Mouse (Mus musculus): ENCODE results near the gene Zfp473. TPM values are rescaled to one million over a fixed set of nuclear protein-coding genes. Genes with fewer than 3 reads are reported as not detected.
"Not testable (repeated sequence)": the region's sequence is repeated elsewhere in the genome, so short reads cannot be mapped to it uniquely, and the experiment has no call there.

The Zfp473 gene
- polyA plus RNA-seq, 1 experiment, result 0.12 TPM

DNA sequence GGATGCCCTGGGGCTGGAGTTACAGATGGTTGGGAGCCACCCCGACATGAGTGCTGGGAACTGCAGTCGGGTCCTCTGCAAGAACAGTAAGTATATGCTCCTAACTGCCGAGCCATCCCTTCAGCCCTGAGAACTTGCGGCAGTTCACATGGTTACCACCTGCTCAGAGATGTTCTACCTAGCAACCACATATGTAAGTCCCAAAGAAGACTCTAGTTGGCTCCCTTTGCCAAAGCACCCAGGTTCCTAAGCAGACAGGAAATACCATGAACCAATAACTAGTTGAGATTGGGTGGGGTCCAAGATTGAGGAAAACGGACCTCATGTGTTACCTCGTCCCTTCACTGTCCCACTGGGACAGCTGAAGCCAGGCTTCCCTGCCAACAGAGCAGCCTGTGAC is 24.5 kb downstream of the Zfp473 start:
- H3K4me3 ChIP-seq (ENCODE audit: insufficient read depth, low read length), result no peak overlapping the region
- no peak overlapping the region for H3K27ac ChIP-seq (ENCODE audit: insufficient read depth, low read length)
- H3K4me1 ChIP-seq (ENCODE audit: control insufficient read depth, insufficient read depth, low read length), result no peaks in the 10 kb centered on the region
- TF ChIP-seq CTCF (IDR thresholded peaks at IDR 0.05; ENCODE audit: borderline replicate concordance, insufficient read depth, low read length), result no peak
- no peak for TF ChIP-seq POLR2A (IDR thresholded peaks at IDR 0.05; ENCODE audit: low read depth, low read length)

DNA sequence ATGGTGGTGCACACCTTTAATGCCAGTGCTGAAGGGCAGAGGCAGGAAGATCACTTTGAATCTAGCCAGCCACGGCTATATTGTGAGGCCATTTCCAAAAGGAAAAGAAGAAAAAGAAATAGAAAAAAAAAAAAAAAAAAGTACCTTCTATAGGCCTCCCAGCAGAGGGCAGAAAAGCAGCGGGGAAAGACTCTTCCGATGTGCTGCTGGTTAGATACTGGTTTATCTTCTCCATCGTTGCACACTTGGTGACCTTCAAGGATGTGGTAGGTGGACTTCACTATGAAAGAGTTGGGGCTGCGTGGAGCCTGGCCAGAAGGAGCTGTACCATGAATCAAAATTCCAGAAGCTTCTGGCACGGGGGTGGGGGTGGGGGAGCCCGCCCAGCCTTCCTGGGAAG is 26.5 kb downstream of the Zfp473 start:
- no peak for TF ChIP-seq CTCF (IDR thresholded peaks at IDR 0.05; ENCODE audit: borderline replicate concordance, insufficient read depth, low read length)
- TF ChIP-seq POLR2A (IDR thresholded peaks at IDR 0.05; ENCODE audit: low read depth, low read length), result no peak
- Histone ChIP-seq H3K4me1 (ENCODE audit: control insufficient read depth, insufficient read depth, low read length) (no peaks in the 10 kb centered on the region), H3K27ac (ENCODE audit: insufficient read depth, low read length) (no peak overlapping the region), H3K4me3 (ENCODE audit: insufficient read depth, low read length) (no peak overlapping the region)

DNA sequence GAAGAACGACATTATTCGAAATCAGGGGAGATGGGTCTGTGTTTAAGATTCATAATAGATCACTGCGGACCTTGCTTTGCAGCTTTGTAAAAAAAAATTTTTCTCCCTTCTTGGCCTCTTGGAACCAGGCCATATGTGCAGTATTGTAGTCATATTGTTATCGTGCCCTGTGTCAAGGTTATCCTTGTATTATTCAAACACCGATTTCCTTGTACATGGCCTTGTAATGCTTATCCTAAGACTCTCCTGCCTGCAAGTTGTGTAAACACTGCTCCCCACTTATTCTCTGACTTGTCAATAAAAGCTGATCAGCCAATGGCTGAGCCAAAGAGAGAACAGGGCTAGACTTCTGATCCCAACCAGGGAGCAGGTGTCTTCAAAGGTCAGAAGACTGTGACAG is 28.8 kb downstream of the Zfp473 start:
- no peaks in the 10 kb centered on the region for H3K4me1 ChIP-seq (ENCODE audit: control insufficient read depth, insufficient read depth, low read length)
- no peak overlapping the region for H3K27ac ChIP-seq (ENCODE audit: insufficient read depth, low read length)
- TF ChIP-seq CTCF (IDR thresholded peaks at IDR 0.05; ENCODE audit: borderline replicate concordance, insufficient read depth, low read length), result no peak
- TF ChIP-seq POLR2A (IDR thresholded peaks at IDR 0.05; ENCODE audit: low read depth, low read length), result no peak
- no peak overlapping the region for H3K4me3 ChIP-seq (ENCODE audit: insufficient read depth, low read length)

DNA sequence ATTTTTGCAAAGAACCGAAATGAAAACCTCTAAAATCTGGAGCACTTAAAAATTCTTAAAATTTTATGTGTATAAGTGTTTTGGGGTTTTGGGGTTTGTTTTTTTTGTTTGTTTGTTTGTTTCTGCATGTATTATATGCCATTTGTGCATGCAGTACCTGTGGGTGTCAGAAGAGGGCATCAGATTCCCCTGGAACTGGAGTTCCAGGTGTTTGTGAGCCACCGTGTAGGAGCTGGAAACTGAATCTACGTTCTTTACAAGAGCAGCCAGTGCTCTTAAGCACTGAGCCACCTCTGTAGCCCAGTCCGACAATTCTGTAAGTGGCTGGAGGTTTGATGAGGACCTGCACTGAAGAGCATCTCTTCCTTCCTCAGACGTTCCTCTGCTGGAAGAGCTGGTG is 41.0 kb downstream of the Zfp473 start:
- H3K4me3 ChIP-seq (ENCODE audit: insufficient read depth, low read length), result no peak overlapping the region
- H3K27ac ChIP-seq (ENCODE audit: insufficient read depth, low read length), result no peak overlapping the region
- TF ChIP-seq POLR2A (IDR thresholded peaks at IDR 0.05; ENCODE audit: low read depth, low read length), result no peak
- TF ChIP-seq CTCF (IDR thresholded peaks at IDR 0.05; ENCODE audit: borderline replicate concordance, insufficient read depth, low read length), result no peak
- H3K4me1 ChIP-seq (ENCODE audit: control insufficient read depth, insufficient read depth, low read length), result no peaks in the 10 kb centered on the region

DNA sequence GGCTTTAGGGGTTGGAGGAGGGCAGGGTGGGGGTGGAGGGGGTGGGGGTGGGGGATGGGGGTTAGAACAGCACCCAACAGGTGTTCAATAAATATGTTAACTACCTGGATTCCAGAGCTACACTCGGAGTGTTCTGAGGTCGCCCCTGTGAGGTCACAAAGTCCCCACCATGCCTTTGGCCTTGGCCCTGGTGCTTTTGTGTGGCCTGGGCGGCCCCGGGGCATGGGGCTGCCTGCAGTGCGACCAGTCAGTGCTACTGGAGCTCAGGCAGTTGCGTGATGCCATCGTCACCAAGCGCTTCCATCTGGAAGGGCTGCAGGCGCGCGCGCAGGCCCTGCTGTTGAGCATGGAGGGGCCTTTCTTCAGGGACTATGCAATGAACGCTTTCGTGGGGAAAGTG is 42.3 kb downstream of the Zfp473 start, which contains the start of gene Izumo2:
Gene Izumo2, plus strand, starts transcription at position 169 of the 400 bp plus-strand sequence.
- no peak for TF ChIP-seq POLR2A (IDR thresholded peaks at IDR 0.05; ENCODE audit: low read depth, low read length)
- no peak for TF ChIP-seq CTCF (IDR thresholded peaks at IDR 0.05; ENCODE audit: borderline replicate concordance, insufficient read depth, low read length)
- Histone ChIP-seq H3K27ac (ENCODE audit: insufficient read depth, low read length) (no peak within 1 kb of the TSS), H3K4me3 (ENCODE audit: insufficient read depth, low read length) (no peak within 1 kb of the TSS), H3K4me1 (ENCODE audit: control insufficient read depth, insufficient read depth, low read length) (no peaks in the 10 kb centered on the region)

DNA sequence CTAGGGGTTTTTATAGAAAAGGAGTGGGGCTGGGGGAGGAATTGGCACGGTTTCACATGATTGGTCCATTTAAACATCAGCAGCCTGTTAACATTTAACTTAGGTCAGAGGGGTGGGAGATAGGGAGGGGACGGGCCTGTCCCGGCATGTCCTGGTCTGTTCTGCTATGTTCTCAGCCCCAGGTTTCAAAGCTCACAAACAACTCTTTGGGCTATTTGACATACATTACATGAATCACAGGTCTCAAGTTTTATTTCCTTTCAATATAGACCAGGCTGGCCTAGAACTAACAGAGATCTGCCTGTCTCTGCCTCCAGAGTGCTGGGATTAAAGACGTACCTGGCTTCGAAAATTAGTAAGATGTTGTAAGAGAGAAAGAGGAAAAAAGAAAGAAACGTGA is 42.8 kb downstream of the Zfp473 start:
- not testable (repeated sequence) for H3K27ac ChIP-seq (ENCODE audit: insufficient read depth, low read length); H3K4me3 ChIP-seq (ENCODE audit: insufficient read depth, low read length); H3K4me1 ChIP-seq (ENCODE audit: control insufficient read depth, insufficient read depth, low read length)

DNA sequence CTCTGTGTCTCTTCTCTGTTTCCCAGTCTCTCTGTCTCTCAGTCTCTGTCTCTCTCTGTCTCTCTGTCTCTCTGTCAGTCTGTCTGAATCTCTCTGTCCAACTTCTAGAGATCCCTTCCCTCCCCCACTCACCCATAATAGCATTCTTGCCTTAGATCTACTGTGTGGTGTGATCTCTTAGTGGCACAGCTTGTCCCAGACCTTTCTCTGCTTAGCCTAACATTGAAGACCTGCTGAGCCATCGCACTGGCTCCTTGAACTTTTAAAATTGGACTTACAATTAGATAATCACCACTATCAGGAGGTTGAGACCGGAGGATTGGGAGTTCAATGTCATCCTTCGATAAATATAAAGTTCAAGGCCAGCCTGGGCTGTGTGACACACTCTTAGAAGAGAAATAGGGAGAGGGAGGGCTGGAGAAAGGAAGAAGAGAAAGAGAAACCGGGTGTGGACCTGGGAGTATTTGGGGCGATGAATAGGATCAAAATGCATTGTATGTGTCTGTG is 43.6 kb downstream of the Zfp473 start:
- TF ChIP-seq POLR2A (IDR thresholded peaks at IDR 0.05; ENCODE audit: low read depth, low read length) (no peak), CTCF (IDR thresholded peaks at IDR 0.05; ENCODE audit: borderline replicate concordance, insufficient read depth, low read length) (no peak)
- Histone ChIP-seq H3K27ac (ENCODE audit: insufficient read depth, low read length) (no peak overlapping the region), H3K4me1 (ENCODE audit: control insufficient read depth, insufficient read depth, low read length) (no peaks in the 10 kb centered on the region), H3K4me3 (ENCODE audit: insufficient read depth, low read length) (no peak overlapping the region)

DNA sequence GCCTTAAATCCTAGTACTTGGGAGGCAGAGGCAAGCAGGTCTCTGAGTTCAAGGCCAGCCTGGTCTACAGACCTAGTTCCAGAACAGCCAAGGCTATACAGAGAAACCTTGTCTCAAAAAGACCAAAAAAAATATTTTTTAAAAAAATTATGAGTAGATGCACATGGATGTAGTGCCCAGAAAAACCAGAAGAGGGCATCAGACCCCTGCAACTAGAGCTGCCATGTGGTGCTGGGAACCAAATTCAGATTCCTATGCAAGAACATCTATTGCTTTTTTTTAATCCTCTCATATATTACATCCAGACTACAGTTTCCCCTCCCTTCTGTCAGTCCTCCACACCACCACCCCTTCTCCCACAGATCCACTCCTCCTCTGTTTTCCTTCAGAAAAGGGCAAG is 44.5 kb downstream of the Zfp473 start:
- no peaks in the 10 kb centered on the region for H3K4me1 ChIP-seq (ENCODE audit: control insufficient read depth, insufficient read depth, low read length)
- TF ChIP-seq POLR2A (IDR thresholded peaks at IDR 0.05; ENCODE audit: low read depth, low read length), result no peak
- TF ChIP-seq CTCF (IDR thresholded peaks at IDR 0.05; ENCODE audit: borderline replicate concordance, insufficient read depth, low read length), result no peak
- H3K27ac ChIP-seq (ENCODE audit: insufficient read depth, low read length), result no peak overlapping the region
- no peak overlapping the region for H3K4me3 ChIP-seq (ENCODE audit: insufficient read depth, low read length)

DNA sequence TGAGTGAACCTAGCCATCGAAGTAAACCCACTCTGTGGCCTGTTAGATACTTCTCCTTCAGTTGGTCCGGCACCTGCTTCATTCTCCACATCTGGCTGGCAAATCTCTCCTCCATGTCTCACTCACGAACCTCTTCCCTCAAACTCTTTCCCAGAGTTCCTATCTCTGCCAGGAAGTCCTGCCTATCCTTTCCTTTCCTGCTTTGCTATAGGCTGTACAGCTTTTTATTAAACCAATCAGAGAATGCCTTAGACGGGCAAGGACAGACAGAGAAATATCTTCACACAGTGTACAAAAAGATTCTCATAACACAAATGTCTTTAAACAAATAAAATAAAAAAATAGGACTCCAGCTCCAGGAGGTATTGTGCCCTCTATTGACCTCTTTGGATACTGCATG is 45.8 kb downstream of the Zfp473 start:
- TF ChIP-seq POLR2A (IDR thresholded peaks at IDR 0.05; ENCODE audit: low read depth, low read length) (no peak), CTCF (IDR thresholded peaks at IDR 0.05; ENCODE audit: borderline replicate concordance, insufficient read depth, low read length) (no peak)
- Histone ChIP-seq H3K27ac (ENCODE audit: insufficient read depth, low read length) (no peak overlapping the region), H3K4me1 (ENCODE audit: control insufficient read depth, insufficient read depth, low read length) (no peaks in the 10 kb centered on the region), H3K4me3 (ENCODE audit: insufficient read depth, low read length) (no peak overlapping the region)

DNA sequence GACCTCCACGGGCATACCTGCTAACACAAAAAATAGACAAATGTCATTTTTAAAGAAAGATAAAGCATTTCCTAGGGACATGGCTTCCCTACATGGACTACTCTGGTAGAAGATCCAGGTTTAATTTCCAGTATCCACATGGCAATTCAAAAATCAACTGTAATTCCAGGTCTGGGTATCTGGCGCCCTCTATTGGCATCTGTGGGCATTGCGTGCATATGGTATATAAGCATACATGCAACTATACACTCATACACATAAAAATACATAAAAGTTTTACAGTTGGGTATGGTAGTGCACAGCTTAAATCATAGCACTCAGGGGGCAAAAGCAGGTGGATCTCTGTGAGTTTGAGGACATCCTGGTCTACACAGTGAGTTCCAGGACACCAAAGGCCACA is 46.5 kb downstream of the Zfp473 start:
- Histone ChIP-seq H3K4me1 (ENCODE audit: control insufficient read depth, insufficient read depth, low read length) (no peaks in the 10 kb centered on the region), H3K27ac (ENCODE audit: insufficient read depth, low read length) (no peak overlapping the region)
- no peak for TF ChIP-seq CTCF (IDR thresholded peaks at IDR 0.05; ENCODE audit: borderline replicate concordance, insufficient read depth, low read length)
- no peak for TF ChIP-seq POLR2A (IDR thresholded peaks at IDR 0.05; ENCODE audit: low read depth, low read length)

DNA sequence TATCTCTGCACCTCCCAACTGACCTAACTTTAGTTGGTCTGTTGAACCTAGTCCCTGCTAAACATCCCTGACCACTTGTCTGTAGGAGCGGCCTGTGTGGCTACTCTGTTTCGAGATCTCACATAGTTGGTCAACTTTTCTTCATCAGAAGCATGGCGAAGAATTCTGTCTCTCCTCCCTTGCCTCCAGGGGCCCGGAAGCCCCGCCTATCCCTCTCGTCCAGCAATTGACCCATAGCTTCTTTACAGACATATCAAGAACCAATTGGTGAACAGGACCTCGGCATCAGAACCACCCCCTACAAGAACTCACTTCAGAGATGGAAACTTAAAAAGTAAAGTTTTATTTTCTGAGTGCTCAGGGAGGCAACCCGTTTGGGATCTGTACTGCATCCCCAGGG is 47.9 kb downstream of the Zfp473 start:
- TF ChIP-seq CTCF (IDR thresholded peaks at IDR 0.05; ENCODE audit: borderline replicate concordance, insufficient read depth, low read length) (no peak), POLR2A (IDR thresholded peaks at IDR 0.05; ENCODE audit: low read depth, low read length) (no peak)
- Histone ChIP-seq H3K4me3 (ENCODE audit: insufficient read depth, low read length) (no peak overlapping the region), H3K27ac (ENCODE audit: insufficient read depth, low read length) (no peak overlapping the region), H3K4me1 (ENCODE audit: control insufficient read depth, insufficient read depth, low read length) (peaks cover 4% of the 10 kb centered on the region; the same call in 1 of the 2 replicates)

More for the DNA sequence above, 46.5 kb downstream of the Zfp473 start:
- H3K4me3 ChIP-seq (ENCODE audit: insufficient read depth, low read length), result no peak overlapping the region
